Mouse (Mus musculus) ovary, adult 10 weeks (tissue): ENCODE measurements around the gene Ak9. TPM values are rescaled to one million over a fixed set of nuclear protein-coding genes. Genes with fewer than 3 reads are reported as not detected.

Experiments
- polyA plus RNA-seq: library from polyadenylated mRNA; stranded (reverse); fragments of 350-450 nt; fragmentation: Illumina TruSeq; extraction: RNeasy Lipid Tissue Mini Kit (QIAGEN cat#74804); gene quantifications from one replicate; pipeline ENCODE4 v1.2.3, GENCODE M21; 2014

The Ak9 gene
- 2.9 TPM for polyA plus RNA-seq

DNA sequence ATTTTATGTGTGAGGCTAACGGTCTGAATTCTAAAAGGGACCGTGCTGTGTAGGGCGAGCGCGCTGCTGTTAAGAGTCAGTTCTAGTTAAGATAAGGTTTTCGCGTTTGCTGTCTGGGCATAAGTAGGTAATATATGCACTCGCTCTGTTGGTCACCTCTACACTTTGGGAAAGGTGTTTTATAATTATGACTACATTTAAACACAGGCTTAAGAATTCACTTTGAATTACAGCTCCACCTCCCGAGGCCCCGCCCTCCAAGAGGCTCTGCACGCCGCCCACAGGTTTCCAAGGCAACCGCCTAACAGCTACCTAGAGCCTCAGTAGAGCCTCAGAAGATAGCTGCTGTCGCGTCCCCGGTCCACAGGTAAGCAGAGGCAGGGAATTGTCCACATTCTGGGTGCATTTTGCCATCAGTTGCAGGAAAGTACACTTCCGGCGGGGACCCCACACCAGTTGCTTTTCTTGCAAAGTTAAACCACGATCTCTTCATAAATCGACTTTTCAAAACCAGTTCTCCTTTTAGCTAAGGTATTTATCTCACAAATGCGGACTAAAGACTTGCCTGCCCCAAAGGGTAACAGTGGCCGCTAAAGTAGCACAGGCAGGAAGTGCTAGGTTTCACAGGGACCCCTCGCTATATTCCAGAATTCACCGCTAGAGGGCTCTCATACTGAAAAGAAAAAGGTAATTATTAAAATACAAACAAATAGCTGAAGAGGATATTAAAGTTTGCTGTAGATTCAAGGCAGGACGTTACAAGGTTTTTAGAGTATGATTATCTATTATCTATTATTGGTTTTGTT is at the start of gene Ak9:
TSS of gene Ak9 (plus strand) at position 342 of the 806 bp plus-strand sequence.

DNA sequence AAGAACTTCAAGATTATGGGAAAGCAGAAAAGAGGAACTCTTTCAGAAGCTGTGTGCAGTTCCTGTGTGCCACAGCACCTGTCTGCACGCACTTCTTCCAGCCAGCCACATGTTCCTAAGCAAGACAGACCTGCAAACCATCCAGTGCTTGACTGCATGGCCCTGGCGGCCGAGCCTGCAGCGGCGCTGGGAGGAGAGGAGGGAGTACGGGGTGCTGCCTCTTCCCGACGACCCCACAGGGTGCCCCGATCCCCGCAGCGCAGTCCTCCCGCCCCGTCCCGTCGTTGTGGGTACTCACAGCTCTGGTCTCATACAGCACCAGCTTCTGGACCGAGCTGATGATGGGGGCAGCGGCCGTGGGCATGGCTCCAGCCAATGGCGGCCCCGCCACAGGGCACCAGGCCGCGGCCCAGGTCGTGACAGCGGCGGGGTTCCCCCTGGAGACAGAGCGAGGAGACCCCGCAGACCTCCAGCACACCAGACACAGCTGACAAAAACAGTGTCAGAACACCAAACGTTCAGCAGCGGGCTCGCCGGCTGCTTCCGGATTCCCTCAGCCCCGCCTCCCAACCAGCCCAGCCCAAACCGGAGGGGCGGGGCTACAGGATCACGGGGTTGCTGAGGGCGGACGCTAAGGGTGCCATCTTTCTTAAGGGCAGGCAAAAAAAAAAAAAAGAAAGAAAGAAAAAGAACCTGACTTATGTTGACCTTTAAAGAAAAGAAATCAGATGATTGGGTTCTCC is 920 bp upstream of the Ak9 start, which contains the start of gene Fig4:
TSS of gene Fig4 (minus strand) at position 572 of the 743 bp plus-strand sequence.

DNA sequence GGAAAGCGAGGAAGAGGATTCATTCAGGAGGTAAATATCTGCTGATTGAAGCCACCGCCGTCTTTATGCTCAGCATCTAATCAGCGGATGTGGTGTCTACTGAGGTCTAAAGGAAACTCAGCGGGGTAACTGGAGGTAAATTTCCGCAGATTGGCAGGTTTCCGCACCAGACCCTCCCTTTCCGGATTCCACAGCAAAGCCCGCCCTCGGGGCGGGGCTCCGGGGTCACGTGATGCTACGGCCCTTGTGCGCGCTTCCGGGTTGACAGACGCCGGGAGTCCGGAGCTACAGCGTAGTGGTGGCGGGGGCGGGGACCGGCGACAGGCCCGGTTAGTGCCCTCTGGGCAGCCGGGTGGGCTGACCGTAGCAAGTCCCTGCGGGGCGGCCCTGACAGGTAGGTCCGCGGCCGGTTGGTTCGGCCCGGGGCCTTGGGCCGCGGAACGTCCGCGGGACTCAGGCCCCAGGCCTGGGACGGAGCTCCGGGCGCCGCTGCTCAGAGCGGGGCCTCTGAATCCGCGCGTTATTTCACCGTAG is 146.4 kb downstream of the Ak9 start, which contains the start of gene Zbtb24:
TSS of gene Zbtb24 (plus strand) at position 247 of the 534 bp plus-strand sequence.

DNA sequence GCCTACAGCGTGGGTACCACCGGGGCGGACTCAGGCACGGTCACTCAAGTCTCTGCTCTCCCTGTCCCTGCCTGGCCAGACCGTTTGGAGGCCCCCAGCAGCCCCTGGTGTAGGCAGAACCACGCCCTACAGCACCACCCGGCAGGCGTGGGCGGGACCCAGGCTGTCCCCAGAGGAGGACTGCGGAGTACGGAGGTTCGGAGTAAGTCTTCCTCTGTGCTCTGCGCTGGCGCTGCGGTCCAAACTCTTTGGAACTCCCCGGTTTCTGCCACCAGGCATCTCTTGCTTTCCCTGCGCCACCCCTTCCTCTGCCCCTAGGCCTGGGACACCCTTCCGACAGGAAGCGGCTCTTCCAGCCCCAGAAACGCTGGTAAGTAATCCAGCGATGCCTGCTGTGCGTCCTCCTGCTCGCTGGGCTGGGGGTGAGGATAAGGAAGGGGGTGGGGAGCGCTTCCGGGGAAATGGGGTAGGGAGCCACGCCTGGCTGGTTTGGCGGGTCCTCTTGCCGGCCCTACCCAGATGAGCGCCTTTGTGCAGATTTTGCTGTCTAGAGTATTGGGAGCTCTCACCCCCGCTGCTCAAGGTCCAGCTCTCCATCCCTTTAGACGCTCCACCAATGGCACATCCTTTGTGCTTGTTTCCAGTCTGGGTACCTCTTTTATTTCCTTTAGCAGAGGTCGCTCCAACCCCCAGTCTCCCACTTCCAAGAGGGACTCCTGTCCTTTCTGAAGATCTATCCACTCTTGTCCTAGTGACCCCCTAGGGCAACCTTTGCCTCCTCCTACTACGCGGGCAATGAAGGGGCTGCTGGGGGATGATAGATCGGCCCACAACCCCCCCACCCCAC is 172.6 kb downstream of the Ak9 start, which contains the start of gene Mical1:
TSS of gene Mical1 (plus strand) at position 144 of the 847 bp plus-strand sequence.

Other genes with a start within 250 kb of the Ak9 start
- gene Gpr6, start 231.7 kb upstream of the Ak9 start, polyA plus RNA-seq, result not detected
- 42.0 TPM for gene Fig4, start 720 bp upstream of the Ak9 start, polyA plus RNA-seq
- 10.2 TPM for gene Zbtb24, start 146.4 kb downstream of the Ak9 start, polyA plus RNA-seq
- 2.2 TPM for gene Mical1, start 172.3 kb downstream of the Ak9 start, polyA plus RNA-seq
- gene Smpd2, start 186.4 kb downstream of the Ak9 start, polyA plus RNA-seq, result 1.4 TPM
- 9.2 TPM for gene Ppil6, start 186.5 kb downstream of the Ak9 start, polyA plus RNA-seq
- 1,026 TPM for gene Cd164, start 215.4 kb downstream of the Ak9 start, polyA plus RNA-seq